Mouse (Mus musculus): ENCODE data around the gene Gsdma. TPM values are rescaled to one million over a fixed set of nuclear protein-coding genes. Genes with fewer than 3 reads are reported as not detected.
"Not testable (repeated sequence)": the region's sequence is repeated elsewhere in the genome, so short reads cannot be mapped to it uniquely, and the experiment has no call there.

Gsdma gene
- 0.08 TPM in 1 of 2 replicates, not detected in the other for polyA plus RNA-seq (2015; fragmentation: Nextera tagmentation; extraction: Ambion mirVana)

DNA sequence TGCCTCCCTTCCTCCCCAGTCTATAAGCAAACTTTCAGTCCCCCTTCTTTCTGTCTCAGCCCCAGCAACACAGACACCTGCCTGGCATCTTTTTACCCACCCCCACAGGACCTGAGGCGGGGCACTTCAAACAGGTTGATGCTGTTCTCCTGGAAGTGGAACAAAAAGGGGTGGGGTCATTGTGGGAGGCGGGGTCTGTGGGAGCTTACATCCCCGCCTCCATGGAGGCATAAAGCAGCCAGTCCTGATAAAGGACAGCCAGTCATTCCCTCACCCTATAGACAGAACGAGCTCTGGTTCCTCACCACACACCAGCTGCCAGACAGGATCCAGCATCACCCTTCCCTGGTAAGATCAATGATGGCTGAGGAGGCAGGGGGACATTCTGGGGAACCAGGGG lies at the start of gene Gsdma:
Gene Gsdma (plus strand): TSS at position 261 of the 400 bp plus-strand sequence.
- WGBS, result 34% methylated on average over 4 of the region's 4 CpGs
- Histone ChIP-seq H3K27ac (ENCODE audit: low read depth, low read length) (no peak within 1 kb of the TSS), H3K36me3 (ENCODE audit: control insufficient read depth, insufficient read depth, low read length) (no peaks in the 10 kb centered on the region), H3K4me2 (ENCODE audit: low read length) (no peak within 1 kb of the TSS), H3K9me3 (ENCODE audit: control insufficient read depth, low read length) (no peaks in the 10 kb centered on the region), H3K4me1 (ENCODE audit: control insufficient read depth, insufficient read depth, low read depth, low read length) (no peaks in the 10 kb centered on the region), H3K4me3 (ENCODE audit: low read length) (no peak within 1 kb of the TSS), H3K9ac (ENCODE audit: low read depth, low read length) (no peak within 1 kb of the TSS), H3K27me3 (replicated peaks; ENCODE audit: control insufficient read depth, insufficient read depth, low read length) (0 out of 2 replicates have a peak, but pooled peaks cover 4% of the 10 kb centered on the region)
- no peak for ATAC-seq

DNA sequence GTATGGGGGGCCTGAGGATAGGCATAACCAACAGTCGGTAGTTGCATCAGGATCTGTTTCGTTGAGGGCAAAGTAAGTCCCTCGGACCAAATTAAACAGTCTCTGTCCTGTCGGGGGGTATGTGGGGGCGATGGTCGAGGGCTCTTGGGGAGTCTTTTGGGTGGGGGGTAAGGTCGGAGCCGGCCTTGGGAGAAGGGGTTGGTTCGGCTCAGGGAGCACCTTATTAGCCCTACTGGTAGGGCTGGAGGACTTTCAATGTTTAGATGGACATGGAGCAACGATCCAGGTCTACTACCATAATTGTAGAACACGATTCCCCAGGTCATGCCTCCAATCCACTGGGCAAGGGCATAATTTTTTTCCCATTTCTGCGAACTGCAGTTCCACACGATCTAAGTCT lies 43.4 kb upstream of the Gsdma start:
- Histone ChIP-seq H3K27me3 (replicated peaks; ENCODE audit: control insufficient read depth, insufficient read depth, low read length) (no peaks in the 10 kb centered on the region), H3K36me3 (ENCODE audit: control insufficient read depth, insufficient read depth, low read length) (no peaks in the 10 kb centered on the region), H3K9ac (ENCODE audit: low read depth, low read length) (no peak overlapping the region), H3K9me3 (ENCODE audit: control insufficient read depth, low read length) (0 out of 2 replicates have a peak, but pooled peaks cover 2% of the 10 kb centered on the region), H3K4me1 (ENCODE audit: control insufficient read depth, insufficient read depth, low read depth, low read length) (no peaks in the 10 kb centered on the region), H3K4me3 (ENCODE audit: low read length) (no peak overlapping the region), H3K27ac (ENCODE audit: low read depth, low read length) (no peak overlapping the region), H3K4me2 (ENCODE audit: low read length) (no peak overlapping the region)
- 94% methylated on average over 13 of the region's 13 CpGs for WGBS
- no peak for ATAC-seq

DNA sequence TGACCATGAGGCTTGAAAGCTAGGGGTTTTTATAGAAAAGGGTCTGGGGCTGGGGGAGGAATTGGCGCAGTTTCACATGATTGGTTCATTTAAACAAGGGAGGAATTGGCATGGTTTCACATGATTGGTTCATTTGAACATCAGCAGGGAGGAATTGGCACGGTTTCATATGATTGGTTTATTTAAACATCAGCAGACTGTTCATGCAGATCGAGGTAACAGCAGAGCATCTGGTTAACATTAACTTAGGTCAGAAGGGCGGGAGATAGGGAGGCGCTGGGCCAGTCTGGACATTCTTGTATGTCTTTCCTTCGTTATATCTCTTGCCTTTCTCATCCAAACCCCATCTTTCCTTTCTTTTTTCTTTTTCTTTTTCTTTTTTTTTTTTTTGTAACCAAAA lies 40.2 kb upstream of the Gsdma start:
- not testable (repeated sequence) for H3K4me1 ChIP-seq (ENCODE audit: control insufficient read depth, insufficient read depth, low read depth, low read length); H3K27me3 ChIP-seq (replicated peaks; ENCODE audit: control insufficient read depth, insufficient read depth, low read length); ATAC-seq; H3K4me2 ChIP-seq (ENCODE audit: low read length); H3K36me3 ChIP-seq (ENCODE audit: control insufficient read depth, insufficient read depth, low read length); H3K9ac ChIP-seq (ENCODE audit: low read depth, low read length); H3K9me3 ChIP-seq (ENCODE audit: control insufficient read depth, low read length); H3K27ac ChIP-seq (ENCODE audit: low read depth, low read length); H3K4me3 ChIP-seq (ENCODE audit: low read length)
- 86% methylated on average over 6 of the region's 6 CpGs for whole genome bisulfite sequencing

- H3K4me2 ChIP-seq (ENCODE audit: low read length); ATAC-seq; H3K9ac ChIP-seq (ENCODE audit: low read depth, low read length); H3K9me3 ChIP-seq (ENCODE audit: control insufficient read depth, low read length); H3K36me3 ChIP-seq (ENCODE audit: control insufficient read depth, insufficient read depth, low read length); H3K27me3 ChIP-seq (replicated peaks; ENCODE audit: control insufficient read depth, insufficient read depth, low read length); H3K27ac ChIP-seq (ENCODE audit: low read depth, low read length); H3K4me3 ChIP-seq (ENCODE audit: low read length); H3K4me1 ChIP-seq (ENCODE audit: control insufficient read depth, insufficient read depth, low read depth, low read length): not testable (repeated sequence)
- WGBS, result 95% methylated on average over 2 of the region's 2 CpGs
Measured at GRCm38 (mm10) chr11:98624381-98624780, 39.8 kb upstream of the Gsdma start.

GRCm38 (mm10) chr11:98625611-98626410 lies 38.3 kb upstream of the Gsdma start, which contains the start of the genes Gm12355 and Gsdma3:
TSS of gene Gm12355 (minus strand) at chr11:98625661.
TSS of gene Gsdma3 (plus strand) at chr11:98626360.
- ATAC-seq, result no peak
- H3K4me1 ChIP-seq (ENCODE audit: control insufficient read depth, insufficient read depth, low read depth, low read length), result no peaks in the 10 kb centered on the region
- WGBS, result 91% methylated on average over 10 of the region's 10 CpGs

GRCm38 (mm10) chr11:98628706-98629105 lies 35.4 kb upstream of the Gsdma start:
- H3K4me2 ChIP-seq (ENCODE audit: low read length), result no peak overlapping the region
- no peaks in the 10 kb centered on the region for H3K36me3 ChIP-seq (ENCODE audit: control insufficient read depth, insufficient read depth, low read length)
- H3K9me3 ChIP-seq (ENCODE audit: control insufficient read depth, low read length), result 0 out of 2 replicates have a peak, but pooled peaks cover under 1% of the 10 kb centered on the region
- H3K9ac ChIP-seq (ENCODE audit: low read depth, low read length), result no peak overlapping the region
- ATAC-seq, result no peak
- H3K4me3 ChIP-seq (ENCODE audit: low read length), result no peak overlapping the region
- H3K27me3 ChIP-seq (replicated peaks; ENCODE audit: control insufficient read depth, insufficient read depth, low read length), result no peaks in the 10 kb centered on the region
- H3K27ac ChIP-seq (ENCODE audit: low read depth, low read length), result no peak overlapping the region
- no peaks in the 10 kb centered on the region for H3K4me1 ChIP-seq (ENCODE audit: control insufficient read depth, insufficient read depth, low read depth, low read length)
- 88% methylated on average over 3 of the region's 3 CpGs for WGBS

More at GRCm38 (mm10) chr11:98625611-98626410, 38.3 kb upstream of the Gsdma start, which contains the start of the genes Gm12355 and Gsdma3:
- H3K36me3 ChIP-seq (ENCODE audit: control insufficient read depth, insufficient read depth, low read length), result no peaks in the 10 kb centered on the region
- no peaks in the 10 kb centered on the region for H3K27me3 ChIP-seq (replicated peaks; ENCODE audit: control insufficient read depth, insufficient read depth, low read length)
- 0 out of 2 replicates have a peak, but pooled peaks cover 2% of the 10 kb centered on the region for H3K9me3 ChIP-seq (ENCODE audit: control insufficient read depth, low read length)
- no peak within 1 kb of the TSS for H3K9ac ChIP-seq (ENCODE audit: low read depth, low read length)
- H3K27ac ChIP-seq (ENCODE audit: low read depth, low read length), result no peak within 1 kb of the TSS
- H3K4me3 ChIP-seq (ENCODE audit: low read length), result no peak within 1 kb of the TSS
- H3K4me2 ChIP-seq (ENCODE audit: low read length), result no peak within 1 kb of the TSS

DNA sequence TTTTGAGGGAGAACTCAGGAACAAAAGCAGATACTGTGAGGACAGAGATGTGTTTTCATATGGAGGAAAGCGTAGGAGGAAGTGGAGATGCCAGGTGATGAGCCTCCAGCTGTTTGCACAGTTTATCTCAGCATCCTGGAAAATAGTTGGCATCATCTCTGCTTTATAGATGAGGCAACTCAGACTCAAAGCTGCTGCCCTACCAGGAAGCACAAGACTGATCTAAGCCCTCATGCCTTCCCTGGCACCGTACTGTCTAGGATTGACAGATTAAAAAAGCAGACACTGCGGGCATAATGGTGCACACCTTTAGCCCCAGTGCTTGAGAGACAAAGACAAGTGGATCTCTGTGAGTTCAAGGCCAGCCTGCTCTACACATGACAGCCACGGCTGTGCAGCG lies 33.5 kb upstream of the Gsdma start:
- Histone ChIP-seq H3K9ac (ENCODE audit: low read depth, low read length) (no peak overlapping the region), H3K4me3 (ENCODE audit: low read length) (no peak overlapping the region), H3K36me3 (ENCODE audit: control insufficient read depth, insufficient read depth, low read length) (no peaks in the 10 kb centered on the region), H3K27ac (ENCODE audit: low read depth, low read length) (no peak overlapping the region), H3K4me2 (ENCODE audit: low read length) (no peak overlapping the region), H3K27me3 (replicated peaks; ENCODE audit: control insufficient read depth, insufficient read depth, low read length) (no peaks in the 10 kb centered on the region), H3K9me3 (ENCODE audit: control insufficient read depth, low read length) (no peaks in the 10 kb centered on the region), H3K4me1 (ENCODE audit: control insufficient read depth, insufficient read depth, low read depth, low read length) (no peaks in the 10 kb centered on the region)
- ATAC-seq, result no peak
- WGBS, result 90% methylated on average over 5 of the region's 5 CpGs

- not testable (repeated sequence) for H3K9me3 ChIP-seq (ENCODE audit: control insufficient read depth, low read length); ATAC-seq; H3K4me3 ChIP-seq (ENCODE audit: low read length); H3K27me3 ChIP-seq (replicated peaks; ENCODE audit: control insufficient read depth, insufficient read depth, low read length); H3K9ac ChIP-seq (ENCODE audit: low read depth, low read length); H3K27ac ChIP-seq (ENCODE audit: low read depth, low read length); H3K4me2 ChIP-seq (ENCODE audit: low read length); H3K36me3 ChIP-seq (ENCODE audit: control insufficient read depth, insufficient read depth, low read length); H3K4me1 ChIP-seq (ENCODE audit: control insufficient read depth, insufficient read depth, low read depth, low read length)
- WGBS, result 42% methylated on average over 10 of the region's 10 CpGs
Measured at GRCm38 (mm10) chr11:98635312-98635970, 28.7 kb upstream of the Gsdma start.

DNA sequence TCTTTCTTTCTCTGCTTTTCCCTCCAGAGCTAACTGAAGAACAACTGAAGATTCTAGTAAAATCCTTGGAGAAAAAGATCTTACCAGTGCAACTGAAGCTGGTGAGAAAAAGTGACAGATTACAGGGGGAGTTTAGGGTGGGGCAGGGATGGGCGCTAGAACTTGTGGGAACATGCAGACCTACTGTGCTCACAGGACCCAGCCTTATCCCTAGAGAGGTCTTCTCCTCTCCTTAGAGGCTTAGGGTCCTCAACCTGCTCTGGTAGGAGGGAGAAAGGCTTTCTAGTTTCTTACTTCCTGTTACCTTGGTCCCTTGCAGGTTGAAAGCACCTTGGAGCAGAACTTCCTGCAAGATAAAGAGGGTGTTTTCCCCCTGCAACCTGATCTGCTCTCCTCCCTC lies 26.6 kb upstream of the Gsdma start:
- H3K27me3 ChIP-seq (replicated peaks; ENCODE audit: control insufficient read depth, insufficient read depth, low read length), result no peaks in the 10 kb centered on the region
- no peak overlapping the region for H3K9ac ChIP-seq (ENCODE audit: low read depth, low read length)
- no peak overlapping the region for H3K4me3 ChIP-seq (ENCODE audit: low read length)
- 78% methylated on average over 1 of the region's 1 CpGs for WGBS
- ATAC-seq, result no peak
- no peaks in the 10 kb centered on the region for H3K9me3 ChIP-seq (ENCODE audit: control insufficient read depth, low read length)
- H3K4me2 ChIP-seq (ENCODE audit: low read length), result no peak overlapping the region
- no peaks in the 10 kb centered on the region for H3K4me1 ChIP-seq (ENCODE audit: control insufficient read depth, insufficient read depth, low read depth, low read length)
- no peaks in the 10 kb centered on the region for H3K36me3 ChIP-seq (ENCODE audit: control insufficient read depth, insufficient read depth, low read length)
- H3K27ac ChIP-seq (ENCODE audit: low read depth, low read length), result no peak overlapping the region

All from hindbrain, embryonic 16.5 days (tissue).